Mouse (Mus musculus) ovary, adult 18-20 months (tissue): ENCODE measurements around the gene Grip1.

Experiments
- DNase-seq: peaks from one replicate; pipeline ENCODE4 v3.0.0; 2022; ENCODE audit warnings: low spot score, mixed read lengths

Gene Grip1

DNA sequence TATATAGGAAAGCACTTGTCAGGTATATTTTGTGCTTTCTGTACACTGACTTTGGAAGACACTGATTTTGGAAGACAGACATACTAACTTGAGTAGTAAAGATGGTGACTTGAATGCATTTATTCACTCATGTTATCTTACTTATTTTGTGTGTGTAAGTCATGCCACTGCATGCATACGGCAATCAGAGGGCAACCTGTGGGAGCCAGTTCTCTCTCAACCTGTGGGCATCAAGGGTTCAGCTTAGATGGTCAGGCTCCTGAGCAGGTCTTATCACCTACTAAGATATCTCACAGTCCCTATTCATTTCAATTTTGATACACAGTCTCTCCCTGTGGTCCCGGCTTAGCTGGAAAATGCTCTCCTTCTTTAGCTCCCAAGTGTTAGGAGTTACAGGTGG, 5.4 kb downstream of the Grip1 start:
- DNase-seq: no peak

DNA sequence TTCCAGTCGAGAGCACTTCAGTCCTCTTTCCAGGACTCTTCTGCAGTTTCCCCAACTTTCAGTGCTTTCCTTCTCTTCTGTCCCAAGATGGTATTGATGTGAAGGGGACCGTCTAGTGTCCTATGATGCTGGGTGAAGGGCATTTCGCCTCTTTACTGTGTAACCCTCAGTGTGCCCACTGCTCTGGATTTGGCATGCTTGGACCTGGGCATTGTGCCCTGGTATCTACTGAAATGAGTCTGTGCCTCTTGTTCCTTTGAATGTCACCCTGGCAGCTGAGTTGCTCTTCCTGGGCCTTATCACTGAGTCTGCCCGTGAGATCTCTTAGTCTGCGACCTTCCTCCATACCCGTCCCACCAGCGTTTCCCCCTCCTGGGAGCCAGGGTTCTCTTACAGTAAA, 9.7 kb downstream of the Grip1 start:
- DNase-seq: no peak

DNA sequence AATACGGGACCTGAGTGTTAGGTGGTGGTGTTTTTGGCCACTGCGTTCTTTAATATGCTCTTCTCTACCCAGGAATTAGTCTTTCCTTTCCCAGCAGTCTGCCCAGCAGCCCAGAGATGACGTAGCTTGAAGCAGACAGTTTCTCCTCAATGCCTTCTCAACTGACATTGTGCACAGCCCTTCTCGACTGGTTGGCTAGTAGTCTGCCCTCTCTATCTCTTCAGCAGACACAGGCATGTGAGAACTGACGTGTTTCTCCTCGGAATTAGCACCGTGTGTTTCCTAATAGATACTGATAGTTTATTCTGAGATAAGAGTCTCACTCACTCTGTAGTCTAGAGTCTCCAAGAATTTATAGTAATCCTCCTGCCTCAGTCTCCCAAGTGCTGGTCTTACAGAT, 10.2 kb downstream of the Grip1 start:
- DNase-seq: no peak

DNA sequence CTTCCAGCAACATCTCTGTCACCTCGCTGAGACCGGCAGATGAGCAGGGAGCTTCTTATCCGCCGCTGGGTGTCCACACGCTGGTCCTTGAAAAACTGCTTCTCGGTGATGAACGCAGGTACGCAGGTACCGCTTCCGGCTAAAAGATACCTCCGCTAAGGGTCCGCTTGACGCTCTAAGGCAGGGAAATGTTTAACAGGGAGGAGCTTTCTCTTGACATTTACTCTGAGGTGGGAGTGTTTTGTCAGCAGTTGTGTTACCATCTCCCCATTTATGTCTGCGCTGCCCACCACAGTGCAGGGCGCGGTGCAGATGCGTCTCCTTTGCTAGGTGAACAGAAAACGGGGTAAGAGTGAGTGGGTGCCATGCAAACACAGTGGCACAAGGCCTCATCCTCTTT, 14.3 kb downstream of the Grip1 start:
- DNase-seq: no peak

DNA sequence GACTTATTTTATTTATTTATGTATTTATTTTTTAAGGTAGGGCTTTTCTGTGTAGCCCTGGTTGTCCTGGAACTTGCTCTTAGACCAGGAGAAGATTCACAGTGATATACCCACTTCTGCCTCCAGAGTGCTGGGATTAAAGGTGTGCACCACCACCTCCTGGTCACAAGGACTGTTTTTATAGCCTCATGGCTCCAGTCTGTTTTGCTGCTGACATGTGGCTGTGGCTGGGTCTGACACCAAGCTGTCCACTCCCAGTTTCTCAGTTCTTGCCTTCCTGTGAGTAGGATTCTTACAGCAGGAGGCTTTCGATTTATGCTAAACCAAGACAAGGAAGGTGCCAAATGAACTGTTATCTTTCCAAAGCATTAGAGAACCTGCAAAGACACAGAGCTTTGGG, 16.5 kb downstream of the Grip1 start:
- DNase-seq: no peak

DNA sequence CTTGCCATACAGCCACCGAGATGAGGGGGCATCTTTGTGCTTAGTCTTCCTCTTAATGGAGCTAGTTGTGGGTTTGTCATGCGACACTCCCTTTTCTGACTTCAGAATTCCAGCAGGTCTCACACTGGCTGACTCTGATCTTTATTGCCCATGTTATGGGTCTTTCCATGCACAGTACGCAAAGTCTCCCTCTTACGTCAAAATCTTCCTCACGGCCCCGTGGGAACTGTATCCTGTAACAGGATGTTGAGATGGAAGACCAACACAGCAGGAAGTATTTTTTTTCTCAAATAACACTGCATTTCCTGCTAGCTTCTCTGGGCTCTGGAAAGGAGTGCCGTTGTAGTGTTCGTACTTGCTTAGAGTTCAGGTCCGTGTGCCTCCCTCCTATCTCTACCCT, 21.5 kb downstream of the Grip1 start:
- DNase-seq: no peak

DNA sequence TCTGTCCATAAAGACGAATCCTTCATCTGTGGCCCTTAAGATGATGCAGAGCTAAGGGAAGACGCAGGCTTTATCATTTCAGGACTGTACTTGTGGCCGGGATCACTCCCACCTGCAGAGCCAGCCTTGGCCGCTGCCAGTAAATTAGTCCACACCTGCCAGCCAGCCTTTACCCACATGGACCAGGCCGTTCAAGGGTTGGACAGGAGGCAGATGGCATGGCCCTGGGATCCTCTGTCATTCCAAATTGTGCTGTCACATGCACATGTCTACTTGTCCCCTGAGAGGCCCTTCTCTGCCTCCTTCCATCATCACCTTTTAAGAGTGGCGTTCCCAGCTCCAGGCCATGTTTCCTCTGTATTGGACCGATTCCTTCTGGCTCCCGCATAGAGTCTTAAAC, 24.0 kb downstream of the Grip1 start:
- DNase-seq: no peak

DNA sequence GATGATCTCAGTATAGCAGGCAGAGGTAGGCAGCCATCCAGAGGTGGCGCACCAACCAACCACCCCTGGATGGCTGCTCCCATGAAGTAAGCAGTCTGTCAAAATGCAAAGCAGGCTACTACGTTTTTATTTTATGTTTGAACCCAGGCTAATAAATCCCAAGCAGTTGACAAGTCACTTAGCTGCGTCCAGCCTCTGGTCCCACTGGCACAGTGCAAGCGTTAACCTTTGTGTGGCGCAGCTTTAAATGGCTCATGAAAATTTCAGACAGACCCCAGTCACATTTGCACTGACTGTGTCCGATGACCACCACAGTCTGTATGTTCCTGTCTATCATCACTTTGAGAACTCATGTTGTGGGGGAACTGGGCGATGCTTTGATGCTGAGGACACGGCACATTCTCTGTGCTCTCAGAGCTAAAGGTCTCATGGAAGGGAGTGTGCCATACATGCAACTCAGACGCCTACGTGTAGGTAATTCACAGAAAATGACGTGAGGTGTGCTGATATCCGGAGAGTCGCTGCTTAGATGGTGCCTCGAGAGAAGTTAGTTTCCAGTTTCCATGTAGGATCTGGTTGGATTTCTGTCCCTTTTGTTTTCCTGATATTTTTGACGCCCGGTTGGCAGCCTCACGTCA, 29.6 kb downstream of the Grip1 start:
- DNase-seq: no peak

DNA sequence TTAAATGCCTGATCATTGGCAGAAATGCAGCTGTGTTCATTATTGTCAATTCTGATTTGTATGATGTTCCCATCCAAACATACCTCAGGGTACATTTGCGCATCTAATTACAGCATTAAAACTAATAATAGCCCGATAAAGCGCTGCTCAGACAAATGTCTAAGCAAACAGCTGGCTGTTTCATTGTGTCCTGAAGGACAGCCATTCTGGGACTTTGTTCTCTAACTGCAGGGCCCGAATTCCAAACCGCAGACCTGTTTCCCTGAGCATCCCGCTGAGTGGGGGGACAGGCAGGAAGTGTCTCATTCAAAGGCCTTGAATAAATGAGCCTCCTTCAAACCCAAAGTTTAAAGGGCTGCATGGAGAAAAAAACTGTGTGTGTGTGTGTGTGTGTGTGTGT, 30.1 kb downstream of the Grip1 start:
- DNase-seq: no peak

DNA sequence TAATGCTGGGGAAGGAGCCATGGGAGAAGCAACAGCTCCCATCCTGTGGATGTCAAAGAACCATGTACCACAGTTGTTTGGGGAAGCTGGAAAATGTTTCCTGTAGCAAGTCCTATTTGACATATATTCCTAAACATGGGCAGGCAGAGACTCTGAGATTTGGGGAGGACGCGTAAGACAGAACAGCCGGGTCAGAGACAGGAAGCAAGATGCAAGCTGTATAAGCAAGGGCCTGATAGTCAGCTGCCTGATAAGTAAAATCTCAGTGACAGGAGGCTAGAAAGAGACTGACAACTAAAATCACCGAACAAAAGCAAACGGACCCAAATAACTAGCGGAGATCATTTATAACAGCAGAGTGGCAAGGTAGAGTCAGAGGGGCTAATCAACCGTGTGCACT, 33.3 kb downstream of the Grip1 start:
- no peak for DNase-seq

DNA sequence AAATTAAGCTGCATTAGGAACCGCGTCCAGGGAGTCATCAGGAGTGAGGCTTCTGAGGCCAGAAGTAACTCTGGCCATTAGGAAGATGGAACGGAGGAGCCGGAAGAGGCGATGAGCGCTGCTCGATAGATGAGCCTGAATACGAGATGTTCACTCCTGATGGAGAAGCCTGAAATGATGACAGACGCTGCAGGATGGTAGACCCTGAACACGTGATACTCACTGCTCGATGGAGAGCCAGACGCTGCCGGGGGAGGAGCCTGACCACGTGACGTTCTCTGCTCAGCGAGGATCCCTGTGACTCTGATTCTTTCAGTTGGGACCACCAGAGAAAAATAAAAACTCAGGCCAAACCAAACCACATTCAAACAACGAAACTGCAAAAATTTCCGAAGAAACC, 37.2 kb downstream of the Grip1 start:
- DNase-seq: no peak

DNA sequence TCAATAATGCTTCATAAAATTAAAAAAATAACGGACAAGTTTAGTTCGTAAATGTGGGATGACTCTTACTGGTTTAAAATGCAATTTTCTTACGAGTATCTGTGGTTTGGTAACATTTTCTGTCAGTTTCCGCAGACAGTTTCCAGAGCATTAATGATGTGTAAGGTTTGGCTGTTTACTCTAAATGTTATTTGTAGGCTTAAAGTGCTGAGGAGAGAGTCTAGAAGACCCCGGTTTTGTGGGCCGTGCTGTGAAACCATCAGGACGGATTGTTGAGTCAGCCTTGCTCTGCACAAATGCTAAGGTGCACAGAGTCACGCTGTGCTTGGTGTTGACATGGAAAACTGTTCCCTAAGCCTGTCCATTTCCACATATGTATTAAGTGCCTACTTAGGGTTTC, 41.7 kb downstream of the Grip1 start:
- no peak for DNase-seq

DNA sequence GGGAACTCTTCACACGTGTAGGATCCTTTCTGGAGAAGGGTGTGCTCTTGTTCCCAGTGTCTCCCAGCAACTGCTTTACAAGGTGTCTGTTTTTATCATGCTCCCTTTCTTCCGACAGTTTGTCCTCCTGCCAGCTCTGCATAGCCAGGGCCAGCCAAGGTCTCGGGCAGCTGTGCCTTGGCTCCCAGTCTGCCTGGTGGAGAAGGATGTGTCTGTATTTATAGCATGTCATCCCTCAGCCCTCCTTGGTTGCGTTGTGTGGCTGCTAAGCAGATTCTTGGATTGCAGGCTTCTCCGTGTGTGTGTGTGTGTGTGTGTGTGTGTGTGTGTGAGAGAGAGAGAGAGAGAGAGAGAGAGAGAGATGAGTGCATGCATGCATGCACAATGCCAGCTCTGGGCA, 42.6 kb downstream of the Grip1 start:
- DNase-seq: no peak

DNA sequence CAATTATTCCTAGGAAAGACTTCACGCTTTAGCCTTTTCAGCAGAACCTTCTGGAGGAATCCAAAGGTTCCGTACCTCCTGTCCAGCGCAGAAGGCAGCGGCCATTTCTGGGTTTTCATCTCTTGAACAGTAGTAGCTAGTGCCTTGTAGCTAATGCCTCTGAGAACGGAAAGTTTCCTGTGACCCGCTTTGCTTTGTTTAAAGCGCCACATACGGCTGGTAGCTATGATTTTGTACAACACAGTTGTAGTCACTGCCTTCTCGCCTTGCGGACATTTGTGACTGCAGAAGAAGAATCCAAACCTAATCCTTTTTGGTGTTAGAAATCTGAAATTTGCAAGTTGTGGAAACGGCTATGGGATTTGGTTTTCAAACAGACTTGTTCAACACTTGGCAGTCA, 68.1 kb downstream of the Grip1 start:
- no peak for DNase-seq

DNA sequence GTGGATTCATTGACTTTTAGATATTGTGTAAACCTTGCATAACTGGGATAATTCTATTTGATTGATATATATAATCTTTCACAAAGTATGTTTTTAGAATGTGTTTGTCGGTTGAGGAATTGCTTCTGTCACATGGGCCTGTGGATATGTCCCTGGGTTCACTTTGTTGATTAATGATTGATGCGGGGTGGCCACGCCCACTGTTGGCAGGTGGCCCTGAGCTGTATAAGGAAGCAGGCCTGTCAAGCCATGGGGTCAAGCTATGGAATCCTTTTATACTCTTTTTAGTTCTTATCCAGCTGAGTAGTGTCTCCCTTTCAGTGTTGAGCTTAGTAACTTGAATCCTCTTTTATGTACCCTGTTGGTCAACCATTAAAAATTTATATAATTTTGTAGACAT, 72.1 kb downstream of the Grip1 start:
- no peak for DNase-seq

DNA sequence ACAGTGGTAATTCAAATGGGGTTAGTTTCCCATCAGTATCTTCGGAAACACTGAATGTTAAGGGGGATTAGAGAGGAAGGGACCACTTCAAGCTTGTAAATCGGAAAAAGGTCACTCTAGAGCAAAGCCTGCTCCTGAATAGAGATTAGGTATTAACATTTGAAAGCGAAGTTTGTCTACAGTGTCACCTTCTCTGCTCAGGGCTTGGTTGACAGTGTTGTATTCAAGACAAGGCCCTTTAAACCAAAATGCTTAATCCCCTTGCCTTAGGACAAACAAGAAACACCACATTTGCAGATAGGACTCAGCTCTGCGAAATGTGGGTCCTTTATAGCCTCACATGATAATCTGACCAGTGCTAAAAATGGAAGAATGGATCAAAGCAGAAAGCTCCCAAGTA, 81.2 kb downstream of the Grip1 start:
- DNase-seq: no peak

DNA sequence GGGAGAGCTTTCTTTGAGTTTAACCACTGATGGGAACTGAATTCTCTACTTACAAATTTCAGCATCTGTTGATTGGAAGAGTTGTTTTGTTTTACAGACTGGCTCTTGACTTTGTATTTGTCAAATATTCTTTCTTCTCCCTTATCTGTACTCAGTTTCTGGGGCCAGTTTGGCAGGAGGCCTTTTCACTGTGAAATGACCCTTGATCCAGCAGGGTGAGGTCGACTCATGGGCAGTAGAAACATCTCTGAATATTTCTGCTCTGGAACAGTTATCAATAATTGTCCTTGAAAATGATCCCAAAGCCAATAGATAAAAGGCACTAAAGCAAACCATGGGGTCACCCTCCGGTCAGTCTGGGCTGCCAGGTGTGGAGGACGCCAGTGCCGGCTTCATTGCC, 88.0 kb downstream of the Grip1 start:
- DNase-seq: no peak

DNA sequence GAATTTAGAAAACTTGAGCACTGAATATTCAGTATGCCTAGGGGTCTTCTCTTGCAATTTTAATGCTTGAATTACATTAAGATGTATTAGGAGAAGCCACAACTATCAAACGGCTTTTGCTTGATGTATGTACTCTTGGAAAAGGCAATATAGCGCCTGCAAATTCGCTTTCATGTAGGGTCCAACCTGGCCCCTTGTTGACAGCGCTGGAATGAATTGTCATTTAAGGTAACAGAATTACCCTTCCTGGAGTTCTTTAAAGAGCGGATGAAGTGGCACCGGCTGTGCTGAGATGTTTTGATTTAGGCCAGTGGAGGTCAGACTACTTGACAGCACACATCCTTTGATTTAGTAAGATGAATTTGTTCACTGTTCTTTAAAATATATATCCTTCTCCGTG, 90.1 kb downstream of the Grip1 start:
- no peak for DNase-seq

DNA sequence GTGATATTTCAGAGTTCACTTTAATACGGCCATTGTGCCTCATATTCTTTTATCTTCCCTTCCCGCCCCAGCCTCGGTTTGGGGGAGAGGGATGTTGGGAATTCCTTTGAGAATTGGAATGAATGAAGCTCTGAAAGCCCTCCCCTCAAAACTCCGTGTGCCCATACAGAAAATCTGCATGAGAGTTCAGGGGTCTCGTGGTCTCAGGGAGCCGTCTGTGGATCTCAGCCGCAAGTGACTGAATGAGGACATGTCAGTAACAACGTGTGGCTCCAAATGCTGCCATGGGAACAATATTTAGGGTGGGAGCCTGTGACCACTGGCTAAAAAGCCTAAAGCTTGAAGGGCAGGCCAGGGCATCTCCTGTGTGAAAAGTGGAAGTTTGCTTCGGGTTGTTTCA, 91.1 kb downstream of the Grip1 start:
- DNase-seq: no peak

DNA sequence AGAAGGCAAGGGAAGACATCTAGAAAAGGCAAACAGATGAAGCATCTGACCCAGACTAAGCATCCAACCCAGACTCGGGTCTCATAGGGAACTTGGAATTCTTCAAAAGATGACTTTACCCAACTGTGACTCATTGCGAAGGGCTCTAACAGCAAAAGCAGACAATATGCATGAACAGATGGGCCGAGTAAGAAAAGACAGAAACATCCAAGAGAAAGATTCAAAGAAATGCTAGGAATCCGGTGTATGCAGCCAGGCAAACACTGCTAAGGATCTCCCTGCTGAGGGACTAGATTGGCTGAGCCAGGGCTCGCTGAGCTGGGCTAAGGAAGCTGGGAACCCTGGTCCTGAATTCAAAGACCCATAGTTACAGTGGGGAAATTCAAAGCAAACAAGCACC, 94.2 kb downstream of the Grip1 start:
- DNase-seq: no peak

DNA sequence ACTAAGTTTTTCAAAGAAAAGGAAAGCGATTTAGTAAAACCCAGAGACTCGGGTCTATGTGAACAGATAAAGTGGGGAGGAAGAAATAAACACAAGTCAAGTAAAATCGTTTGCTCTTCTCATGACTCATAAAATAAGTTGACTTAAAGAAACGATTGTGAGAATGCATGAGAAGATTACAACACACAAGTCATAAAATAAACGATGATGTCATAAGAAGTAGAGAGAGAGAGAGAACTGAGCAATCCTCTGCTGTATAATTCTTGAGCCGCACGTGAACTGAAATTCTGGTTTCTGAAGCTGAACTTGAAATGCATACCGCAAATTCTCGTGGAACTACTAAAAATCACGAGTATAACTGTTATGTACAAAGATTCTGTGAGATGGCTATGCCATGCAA, 95.1 kb downstream of the Grip1 start:
- no peak for DNase-seq

DNA sequence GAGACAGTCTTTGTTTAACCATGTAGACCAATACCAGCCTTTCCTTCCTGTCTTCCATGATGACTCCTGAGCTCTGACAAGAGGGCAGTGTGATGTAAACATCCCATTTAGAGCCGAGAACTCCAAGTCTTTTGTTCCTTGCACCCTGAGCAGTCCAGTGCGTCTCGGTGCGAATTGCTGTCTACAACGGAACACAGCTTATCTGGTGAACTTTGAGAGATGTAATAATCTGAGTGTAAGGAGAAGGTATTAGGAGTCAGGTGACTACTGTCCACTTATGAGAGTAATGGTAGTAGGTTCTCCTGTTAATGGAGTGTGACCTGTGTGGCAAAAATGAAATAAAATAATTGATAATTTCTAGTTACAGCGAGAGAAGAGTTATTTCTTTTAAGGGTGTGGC, 97.0 kb downstream of the Grip1 start:
- DNase-seq: no peak

DNA sequence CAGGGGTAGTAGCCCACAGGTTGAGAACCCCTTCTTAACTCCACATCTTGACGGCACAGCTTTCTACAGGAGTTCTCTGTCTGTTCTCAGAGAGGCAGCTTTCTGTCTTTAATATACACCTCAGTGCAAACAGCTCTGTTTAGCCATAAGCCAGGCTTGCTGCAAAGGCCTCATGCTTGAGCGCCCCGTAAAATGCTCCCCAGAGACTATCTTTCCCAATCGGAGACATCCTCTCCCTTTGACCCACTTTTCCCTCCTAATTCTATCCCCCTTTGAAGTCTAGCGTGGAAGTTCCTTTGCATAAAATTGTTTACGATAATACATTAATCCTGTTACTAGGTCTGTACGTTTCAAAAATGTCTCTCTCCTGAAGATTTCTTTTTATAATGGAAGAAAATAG, 102.7 kb downstream of the Grip1 start:
- no peak for DNase-seq

DNA sequence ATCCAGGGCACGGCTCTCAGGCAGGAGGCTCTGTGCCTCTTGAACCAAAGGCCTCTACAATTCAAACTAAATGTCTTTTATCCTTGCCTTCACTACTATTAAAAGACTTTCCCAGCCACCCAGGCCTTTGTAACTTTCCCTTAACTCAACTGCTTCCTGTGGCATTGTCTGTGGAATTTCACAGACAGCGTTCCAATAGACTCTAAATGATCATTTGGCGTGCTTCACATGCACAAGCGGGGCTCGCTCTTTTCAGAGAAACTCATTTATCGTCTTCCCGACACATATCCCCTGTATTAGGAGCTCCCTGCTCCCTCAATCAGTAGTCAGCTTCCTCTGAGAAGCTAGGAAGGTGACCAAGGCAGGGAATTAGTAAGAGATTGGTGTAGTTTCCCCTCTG, 104.8 kb downstream of the Grip1 start:
- DNase-seq: no peak

DNA sequence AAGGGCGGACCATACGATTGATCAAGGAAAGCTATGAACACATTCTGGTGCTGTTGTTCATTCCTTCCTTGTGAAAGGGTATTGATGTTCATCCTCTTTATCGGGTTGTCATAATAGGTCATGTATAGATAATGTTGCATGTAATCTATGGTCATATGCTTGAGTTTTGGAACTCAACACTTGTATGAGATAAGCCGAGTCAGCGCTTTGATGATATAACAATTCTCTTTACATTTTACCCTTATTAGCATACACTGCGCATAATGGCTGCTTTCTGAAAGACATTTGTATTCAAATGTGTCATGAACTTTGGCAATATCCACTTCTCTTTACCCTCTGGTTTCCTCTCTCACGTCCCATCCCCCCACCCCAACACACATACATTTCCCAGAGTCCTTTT, 111.2 kb downstream of the Grip1 start:
- DNase-seq: no peak
